Mouse (Mus musculus): ENCODE results near the gene Ift80. TPM values are rescaled to one million over a fixed set of nuclear protein-coding genes. Genes with fewer than 3 reads are reported as not detected.
A peak's percentile ranks its signal among the peaks of the same experiment; 100 is the strongest.
"Not testable (repeated sequence)": the region's sequence is repeated elsewhere in the genome, so short reads cannot be mapped to it uniquely, and the experiment has no call there.

Gene Ift80
- polyA plus RNA-seq, 1 experiment from 2014 or later = 1.8 TPM

DNA sequence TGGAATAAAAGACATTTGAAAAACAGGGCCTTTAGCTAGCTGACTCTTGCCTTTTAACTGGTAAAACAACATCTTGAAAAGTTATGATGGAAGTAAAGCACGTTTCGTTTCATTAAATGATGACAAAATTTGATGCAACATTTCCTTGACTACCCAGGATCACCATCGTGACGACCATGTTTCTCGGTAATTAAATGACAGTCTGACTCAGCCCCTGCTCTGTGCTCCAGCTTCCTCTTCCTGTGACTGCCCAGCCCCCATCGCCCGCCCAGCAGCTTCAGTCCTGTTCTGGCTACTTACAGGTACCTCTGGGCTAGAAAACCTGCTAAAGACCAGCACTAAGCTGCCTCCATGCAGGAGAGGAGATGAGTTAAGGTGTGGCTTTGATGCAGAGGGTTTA lies 70.1 kb downstream of the Ift80 start:
- ATAC-seq = no peak
- no peak overlapping the region for H3K27ac ChIP-seq (ENCODE audit: low read depth, low read length)
- no peak overlapping the region for H3K4me2 ChIP-seq (replicated peaks; ENCODE audit: low read depth)
- no peak for TF ChIP-seq CTCF (IDR thresholded peaks at IDR 0.05; ENCODE audit: low read depth)
- no peaks in the 10 kb centered on the region for H3K27me3 ChIP-seq (replicated peaks; ENCODE audit: control insufficient read depth, insufficient read depth, low read length)
- 87% methylated on average over 7 of the region's 7 CpGs for WGBS
- no peaks in the 10 kb centered on the region for H3K4me1 ChIP-seq (replicated peaks; ENCODE audit: control insufficient read depth, insufficient read depth, low read length)
- H3K36me3 ChIP-seq (ENCODE audit: control insufficient read depth, insufficient read depth) = no peaks in the 10 kb centered on the region; the same call in 1 of the 2 replicates
- H3K9me3 ChIP-seq (ENCODE audit: control insufficient read depth) = no peaks in the 10 kb centered on the region
- no peak overlapping the region for H3K9ac ChIP-seq (ENCODE audit: low read depth, low read length)
- H3K4me3 ChIP-seq (ENCODE audit: low read depth, low read length) = no peak overlapping the region

DNA sequence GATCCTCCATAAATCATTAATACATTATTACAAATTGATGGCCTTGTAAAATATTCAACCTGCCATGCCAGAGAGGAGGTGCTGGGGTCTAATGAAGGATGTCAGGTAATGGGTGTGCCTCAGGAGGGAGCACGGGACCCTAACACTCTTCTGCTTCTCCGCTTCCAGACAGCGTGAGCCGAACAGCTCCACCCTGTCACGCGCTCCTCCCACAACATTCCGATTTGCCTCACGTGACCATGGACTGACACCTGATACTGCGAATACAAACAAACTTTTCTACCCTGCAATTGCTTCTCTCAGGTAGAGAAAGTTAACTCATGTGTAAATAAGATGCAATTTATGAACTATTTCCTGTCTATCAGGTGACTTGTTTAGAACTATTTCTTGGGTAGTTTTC lies 75.8 kb downstream of the Ift80 start:
- Histone ChIP-seq H3K9me3 (ENCODE audit: control insufficient read depth) (no peaks in the 10 kb centered on the region), H3K27me3 (replicated peaks; ENCODE audit: control insufficient read depth, insufficient read depth, low read length) (no peaks in the 10 kb centered on the region), H3K4me2 (replicated peaks; ENCODE audit: low read depth) (0 out of 2 replicates have a peak overlapping the region, but pooled peaks have one; percentile 6), H3K4me3 (ENCODE audit: low read depth, low read length) (no peak overlapping the region), H3K36me3 (ENCODE audit: control insufficient read depth, insufficient read depth) (no peaks in the 10 kb centered on the region; the same call in 1 of the 2 replicates), H3K4me1 (replicated peaks; ENCODE audit: control insufficient read depth, insufficient read depth, low read length) (no peaks in the 10 kb centered on the region), H3K27ac (ENCODE audit: low read depth, low read length) (no peak overlapping the region), H3K9ac (ENCODE audit: low read depth, low read length) (no peak overlapping the region)
- no peak for ATAC-seq
- 59% methylated on average over 9 of the region's 9 CpGs for WGBS
- no peak for TF ChIP-seq CTCF (IDR thresholded peaks at IDR 0.05; ENCODE audit: low read depth)

DNA sequence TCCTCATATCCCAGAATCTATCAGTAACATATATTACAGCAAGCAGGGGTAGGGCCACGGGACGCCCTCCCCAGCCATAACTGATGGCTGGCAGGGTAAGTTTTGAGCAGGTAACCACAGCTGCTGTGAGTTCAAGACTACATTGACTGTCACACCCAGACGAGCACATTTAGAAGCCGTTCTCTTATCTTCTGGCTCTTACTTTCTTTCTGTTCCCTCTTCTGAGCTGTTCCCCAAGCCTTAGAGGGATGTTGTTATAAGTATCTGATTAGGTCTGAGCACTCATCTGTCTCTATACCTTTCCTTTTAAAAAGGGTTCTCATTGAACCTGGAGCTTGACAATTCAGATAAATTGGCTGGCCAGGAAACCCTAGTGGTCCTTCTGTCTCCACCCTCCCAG lies 96.9 kb downstream of the Ift80 start:
- no peaks in the 10 kb centered on the region for H3K4me1 ChIP-seq (replicated peaks; ENCODE audit: control insufficient read depth, insufficient read depth, low read length)
- no peaks in the 10 kb centered on the region for H3K9me3 ChIP-seq (ENCODE audit: control insufficient read depth)
- H3K27ac ChIP-seq (ENCODE audit: low read depth, low read length) = no peak overlapping the region
- no peak overlapping the region for H3K4me3 ChIP-seq (ENCODE audit: low read depth, low read length)
- TF ChIP-seq CTCF (IDR thresholded peaks at IDR 0.05; ENCODE audit: low read depth) = no peak
- H3K4me2 ChIP-seq (replicated peaks; ENCODE audit: low read depth) = no peak overlapping the region
- H3K27me3 ChIP-seq (replicated peaks; ENCODE audit: control insufficient read depth, insufficient read depth, low read length) = no peaks in the 10 kb centered on the region
- H3K36me3 ChIP-seq (ENCODE audit: control insufficient read depth, insufficient read depth) = no peaks in the 10 kb centered on the region; the same call in 1 of the 2 replicates
- no peak overlapping the region for H3K9ac ChIP-seq (ENCODE audit: low read depth, low read length)
- no peak for ATAC-seq
- 89% methylated on average over 4 of the region's 4 CpGs for WGBS

DNA sequence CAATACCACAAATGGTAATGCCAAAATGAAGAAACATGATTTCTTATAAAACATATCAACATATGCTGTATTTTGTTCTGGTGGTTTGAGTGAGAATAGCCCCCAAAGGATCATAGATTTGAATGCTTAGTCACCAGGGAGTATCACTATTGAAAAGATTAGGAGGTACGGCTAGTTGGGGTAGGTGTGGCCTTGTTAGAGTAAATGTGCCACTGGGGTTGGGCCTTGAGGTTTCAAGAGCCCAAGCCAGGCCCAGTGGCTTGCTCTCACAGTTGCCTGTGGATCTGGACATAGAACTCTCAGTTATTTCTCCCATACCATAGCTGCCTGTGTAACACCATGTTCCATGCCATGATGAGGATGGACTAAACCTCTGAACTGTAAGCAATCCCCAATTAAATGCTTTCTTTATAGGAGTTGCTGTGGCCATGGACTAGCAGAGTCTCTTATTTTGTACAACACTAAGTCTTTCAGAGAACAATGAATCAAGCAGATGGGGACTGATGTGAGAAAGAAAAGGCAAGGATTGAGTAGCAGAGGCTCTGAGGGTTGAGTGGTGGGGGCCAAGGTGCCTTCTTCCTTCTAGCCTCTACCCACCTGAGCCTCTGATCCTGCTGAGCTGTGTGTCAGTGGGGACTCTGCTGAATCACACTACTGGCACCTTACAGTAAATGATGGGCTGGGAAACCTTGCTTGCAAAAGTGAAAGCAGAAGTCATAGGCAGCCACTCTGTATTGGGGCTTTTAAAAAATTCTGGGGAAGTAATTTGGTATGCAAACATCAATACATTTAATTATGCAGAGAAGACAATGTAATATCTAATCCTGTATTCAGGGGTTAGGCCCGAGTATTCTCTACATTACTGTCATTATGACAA lies 99.2 kb downstream of the Ift80 start:
- H3K9ac ChIP-seq (ENCODE audit: low read depth, low read length) = no peak overlapping the region
- no peak overlapping the region for H3K27ac ChIP-seq (ENCODE audit: low read depth, low read length)
- H3K4me2 ChIP-seq (replicated peaks; ENCODE audit: low read depth) = no peak overlapping the region
- no peaks in the 10 kb centered on the region; the same call in 1 of the 2 replicates for H3K36me3 ChIP-seq (ENCODE audit: control insufficient read depth, insufficient read depth)
- no peak for ATAC-seq
- H3K27me3 ChIP-seq (replicated peaks; ENCODE audit: control insufficient read depth, insufficient read depth, low read length) = no peaks in the 10 kb centered on the region
- no peaks in the 10 kb centered on the region for H3K9me3 ChIP-seq (ENCODE audit: control insufficient read depth)
- no peak for TF ChIP-seq CTCF (IDR thresholded peaks at IDR 0.05; ENCODE audit: low read depth)
- 52% methylated on average over 2 of the region's 2 CpGs for WGBS
- H3K4me3 ChIP-seq (ENCODE audit: low read depth, low read length) = no peak overlapping the region
- H3K4me1 ChIP-seq (replicated peaks; ENCODE audit: control insufficient read depth, insufficient read depth, low read length) = no peaks in the 10 kb centered on the region

DNA sequence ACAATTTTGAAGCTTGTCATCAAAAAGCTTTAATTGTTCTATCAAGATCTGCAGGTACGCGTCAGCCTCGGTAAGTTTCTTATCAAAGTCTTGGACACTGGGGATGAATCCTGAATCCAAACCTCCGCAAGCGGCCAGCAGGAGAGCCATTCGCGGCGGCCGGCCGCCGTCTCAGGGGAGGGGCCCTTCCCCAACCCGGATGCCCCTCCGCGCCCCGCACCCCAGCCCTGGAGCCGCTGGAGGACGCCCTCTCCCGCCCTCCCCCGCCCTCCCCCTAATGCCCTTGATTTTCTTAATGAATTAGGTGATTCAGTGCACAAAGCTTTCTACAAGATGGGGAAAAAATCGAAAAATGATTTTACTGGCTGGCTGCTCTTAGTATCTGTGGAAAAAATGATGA lies 101.7 kb downstream of the Ift80 start:
- not testable (repeated sequence) for ATAC-seq; H3K4me2 ChIP-seq (replicated peaks; ENCODE audit: low read depth); H3K9ac ChIP-seq (ENCODE audit: low read depth, low read length); H3K36me3 ChIP-seq (ENCODE audit: control insufficient read depth, insufficient read depth); H3K4me3 ChIP-seq (ENCODE audit: low read depth, low read length); H3K9me3 ChIP-seq (ENCODE audit: control insufficient read depth); H3K27ac ChIP-seq (ENCODE audit: low read depth, low read length); H3K4me1 ChIP-seq (replicated peaks; ENCODE audit: control insufficient read depth, insufficient read depth, low read length); H3K27me3 ChIP-seq (replicated peaks; ENCODE audit: control insufficient read depth, insufficient read depth, low read length)
- 96% methylated on average over 20 of the region's 20 CpGs for WGBS

DNA sequence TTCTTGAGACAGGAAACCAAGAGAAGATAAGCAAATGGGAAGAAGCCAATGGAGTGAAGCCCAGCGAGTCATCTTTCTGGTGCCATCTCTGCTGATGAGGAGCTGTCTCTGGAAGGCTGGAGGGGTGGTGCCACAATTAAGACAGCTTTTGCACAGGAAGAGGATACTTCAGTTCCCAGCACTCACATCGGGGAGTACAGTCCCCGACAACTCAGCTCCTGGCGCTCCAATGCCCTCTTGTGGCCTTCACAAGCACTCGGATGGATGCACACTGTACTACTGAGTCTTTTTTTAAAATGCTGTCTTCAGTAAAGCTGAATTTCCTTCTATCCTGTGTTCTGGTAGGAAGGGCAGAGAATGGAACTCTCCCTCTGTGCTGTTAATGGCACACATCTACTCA lies 107.2 kb downstream of the Ift80 start:
- no peak for TF ChIP-seq CTCF (IDR thresholded peaks at IDR 0.05; ENCODE audit: low read depth)
- Histone ChIP-seq H3K9ac (ENCODE audit: low read depth, low read length) (no peak overlapping the region), H3K36me3 (ENCODE audit: control insufficient read depth, insufficient read depth) (no peaks in the 10 kb centered on the region), H3K4me2 (replicated peaks; ENCODE audit: low read depth) (no peak overlapping the region), H3K27me3 (replicated peaks; ENCODE audit: control insufficient read depth, insufficient read depth, low read length) (no peaks in the 10 kb centered on the region), H3K27ac (ENCODE audit: low read depth, low read length) (no peak overlapping the region), H3K4me3 (ENCODE audit: low read depth, low read length) (no peak overlapping the region), H3K4me1 (replicated peaks; ENCODE audit: control insufficient read depth, insufficient read depth, low read length) (no peaks in the 10 kb centered on the region), H3K9me3 (ENCODE audit: control insufficient read depth) (no peaks in the 10 kb centered on the region)
- ATAC-seq = no peak
- WGBS = 94% methylated on average over 5 of the region's 5 CpGs

Data from intestine, postnatal 0 days (tissue).